Mouse (Mus musculus) granulocyte monocyte progenitor cell, adult 5-6 weeks (primary cell): ENCODE results near the gene Cdcp2. TPM values are rescaled to one million over a fixed set of nuclear protein-coding genes. Genes with fewer than 3 reads are reported as not detected.

Source experiments
- ATAC-seq: replicated peaks from 2 replicates; pipeline ENCODE4 v1.8.0; 2016; ENCODE audit warnings: mild to moderate bottlenecking, moderate TSS enrichment, inconsistent platforms; ENCODE audit not compliant: poor library complexity, severe bottlenecking
- total RNA-seq, 2 experiments: library from RNA; stranded (forward) in 1 of 2; stranded (reverse) in 1 of 2; fragments of 200-712, 200-1000 nt in 1 of 2; fragments of >200 nt in 1 of 2; fragmentation: Nextera tagmentation in 1 of 2; gene quantifications; 2 replicates each; pipeline ENCODE4 v1.2.3; 2014 to 2017

The Cdcp2 gene
- total RNA-seq, 2 experiments from 2014 or later = not detected

DNA sequence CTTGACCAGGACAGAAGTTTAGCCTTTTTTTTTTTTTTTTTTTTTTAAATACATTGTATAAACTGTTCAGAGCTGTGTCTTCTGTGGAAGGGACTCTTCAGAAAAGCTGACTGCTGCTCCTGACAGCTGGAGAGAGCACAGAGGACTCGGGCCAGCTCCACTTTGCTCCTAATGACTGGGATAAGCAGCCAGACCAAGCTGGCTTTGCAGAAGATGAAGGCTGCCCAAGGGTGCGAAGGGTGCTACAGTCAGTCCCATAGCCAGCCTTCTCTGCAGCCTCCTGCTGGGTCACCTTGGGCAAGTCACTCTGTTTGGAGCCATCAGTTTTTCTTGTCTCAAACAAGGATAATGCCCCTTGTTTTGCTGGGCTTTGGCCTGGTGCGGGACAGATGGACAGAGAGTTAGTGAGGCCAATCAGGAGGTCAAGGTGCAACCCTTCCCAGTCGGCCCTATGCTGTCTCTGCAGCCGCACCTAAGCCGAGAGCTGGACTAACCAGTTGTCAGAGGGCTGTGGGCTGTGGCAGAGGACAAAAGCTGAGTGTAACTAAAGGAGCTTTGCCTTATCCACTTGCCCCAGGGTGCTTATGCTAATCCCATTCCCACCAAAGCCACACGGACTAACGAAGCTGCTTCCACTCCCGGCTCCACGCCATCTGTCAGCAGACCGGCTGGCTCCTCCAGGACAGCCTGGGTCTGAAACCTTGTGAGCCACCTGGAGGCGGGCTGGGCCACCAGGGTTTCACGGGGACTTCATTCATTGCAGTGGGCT is 31.4 kb downstream of the Cdcp2 start:
- ATAC-seq = no peak

DNA sequence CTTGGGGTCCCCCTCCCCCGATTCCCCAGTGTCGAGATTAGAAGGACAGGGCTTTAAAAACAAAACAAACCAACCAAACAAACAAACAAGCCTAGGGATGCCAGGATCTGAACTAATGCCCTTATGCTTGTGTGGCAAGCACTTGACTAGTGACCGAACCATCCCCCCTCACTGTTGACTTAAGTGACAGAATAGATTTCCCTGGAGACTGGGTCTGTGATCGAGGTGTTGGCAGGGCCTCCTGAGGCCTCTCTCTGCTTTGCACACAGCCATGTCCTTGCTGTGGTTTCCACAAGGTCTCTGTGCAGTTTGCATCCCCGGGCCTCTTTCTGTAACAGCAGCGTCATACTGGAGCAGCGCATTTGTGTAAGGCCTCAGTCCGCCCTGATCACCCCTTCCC is 32.7 kb downstream of the Cdcp2 start:
- no peak for ATAC-seq

DNA sequence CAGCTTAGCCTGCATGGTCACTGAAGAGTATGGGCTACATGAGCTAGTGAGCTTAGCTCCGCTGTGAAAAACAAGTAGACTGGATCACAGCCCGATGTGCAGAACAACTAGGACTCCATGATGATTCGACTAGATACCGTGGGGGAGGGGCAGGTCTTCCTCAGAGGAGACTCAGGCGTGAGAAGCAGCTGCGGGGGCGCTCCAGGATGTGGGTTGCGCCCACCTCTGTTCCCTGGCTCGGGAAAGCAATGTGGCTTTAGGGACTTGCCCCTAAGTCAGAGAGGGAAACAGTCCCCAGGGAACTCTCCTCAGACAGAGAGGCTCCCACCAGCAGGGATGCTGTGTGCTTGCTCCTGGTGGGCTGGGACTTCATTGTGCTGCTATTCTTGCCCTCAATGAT is 33.8 kb downstream of the Cdcp2 start:
- no peak for ATAC-seq

DNA sequence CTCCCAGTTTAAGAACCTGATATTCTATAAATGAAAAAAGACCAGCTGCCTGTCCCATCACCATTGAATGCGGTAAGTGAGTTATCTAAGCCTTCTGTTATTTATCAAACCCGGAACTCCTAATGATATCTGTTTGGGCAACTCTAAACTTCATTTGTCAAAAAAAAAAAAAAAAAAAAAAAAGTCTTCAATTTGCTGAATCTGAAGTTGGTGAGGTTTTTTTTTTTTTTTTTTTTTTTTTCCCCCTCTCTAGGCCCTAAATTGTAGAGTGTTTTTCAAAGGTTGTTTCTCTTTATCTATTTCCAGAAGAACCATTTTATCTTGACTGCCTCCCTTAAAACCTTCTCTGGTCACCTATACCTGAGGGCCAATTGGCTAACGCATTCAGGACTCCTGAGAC is 38.2 kb downstream of the Cdcp2 start:
- no peak for ATAC-seq

DNA sequence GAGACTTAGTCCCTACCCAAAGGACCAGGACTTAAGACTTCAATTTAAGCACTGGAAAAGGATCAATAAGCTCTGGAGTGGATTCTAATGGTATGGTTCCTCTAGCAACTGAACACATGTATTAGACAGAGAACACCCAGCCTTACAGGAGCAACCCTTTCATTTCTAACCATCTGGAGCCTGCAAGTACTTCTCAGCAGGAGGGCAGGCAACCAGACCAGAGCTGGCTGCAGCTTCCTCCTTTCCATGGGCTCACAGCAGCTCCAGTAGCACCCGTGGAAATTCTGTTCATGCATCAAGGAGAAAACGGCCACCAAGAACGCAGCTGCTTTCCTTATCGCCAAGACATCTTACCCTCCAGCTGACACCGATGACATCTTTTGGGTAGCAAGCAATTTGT is 39.0 kb downstream of the Cdcp2 start:
- no peak for ATAC-seq

DNA sequence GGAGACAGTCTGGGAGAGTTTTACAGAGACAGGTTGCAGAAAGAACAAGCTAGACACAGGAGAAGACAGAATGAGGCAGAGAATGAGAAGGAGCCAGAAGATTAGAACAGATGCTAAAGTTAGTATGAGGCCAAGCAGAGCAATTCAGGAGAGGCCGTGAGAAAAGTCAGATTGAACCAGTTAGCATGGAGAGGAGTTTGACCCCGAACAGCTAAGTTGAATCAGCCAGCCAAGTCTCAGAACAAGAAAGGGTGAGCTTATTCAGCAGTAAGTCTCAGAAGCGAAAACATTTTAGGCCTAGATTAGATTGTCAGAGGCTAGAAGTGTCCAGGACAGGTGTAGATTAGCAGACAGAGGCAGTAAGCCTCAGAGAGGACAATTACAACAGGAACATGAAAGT is 39.8 kb downstream of the Cdcp2 start:
- ATAC-seq = no peak

DNA sequence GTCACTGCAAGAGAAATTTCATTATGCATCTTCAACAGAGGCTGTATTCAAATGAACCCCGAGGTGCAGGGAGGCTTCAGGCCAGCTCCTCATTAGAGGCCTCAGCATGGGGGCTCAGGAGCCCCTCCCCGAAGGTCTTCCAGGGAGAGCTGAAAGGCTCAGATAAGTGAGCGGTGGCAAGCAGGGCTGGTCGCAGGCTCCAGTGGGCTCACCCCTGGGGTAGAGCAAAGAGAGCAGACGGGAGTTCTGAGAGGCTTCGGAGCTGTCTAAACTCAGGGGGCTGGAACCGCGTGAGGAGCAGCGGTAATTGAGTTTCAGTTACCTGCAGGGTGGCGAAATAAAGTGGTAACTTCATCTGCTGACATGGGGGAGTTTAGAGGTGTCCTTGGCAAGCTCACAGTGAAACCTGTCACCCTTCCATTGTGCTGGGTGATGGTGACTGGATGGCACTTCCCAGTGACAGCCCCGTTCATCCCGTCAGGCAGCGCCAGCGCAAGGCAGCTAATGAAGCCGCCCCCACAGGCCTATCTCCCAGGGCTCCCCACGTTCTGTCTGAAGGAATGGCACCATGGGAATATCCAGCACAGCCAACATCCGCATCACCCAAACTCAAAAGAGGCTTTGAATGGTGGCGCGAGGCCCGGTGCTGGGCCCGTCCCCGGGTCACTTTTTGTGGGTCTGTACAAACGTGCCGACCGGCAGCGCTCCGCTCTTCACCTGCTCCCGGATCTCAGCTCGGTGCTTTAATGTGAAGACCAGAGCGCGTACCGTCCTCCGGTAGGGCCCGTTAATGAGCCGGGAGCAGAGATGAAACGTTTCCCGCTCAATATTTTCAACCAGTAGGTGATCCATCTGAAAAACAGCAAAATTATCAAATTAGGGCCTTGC is 42.5 kb downstream of the Cdcp2 start:
- ATAC-seq = no peak

DNA sequence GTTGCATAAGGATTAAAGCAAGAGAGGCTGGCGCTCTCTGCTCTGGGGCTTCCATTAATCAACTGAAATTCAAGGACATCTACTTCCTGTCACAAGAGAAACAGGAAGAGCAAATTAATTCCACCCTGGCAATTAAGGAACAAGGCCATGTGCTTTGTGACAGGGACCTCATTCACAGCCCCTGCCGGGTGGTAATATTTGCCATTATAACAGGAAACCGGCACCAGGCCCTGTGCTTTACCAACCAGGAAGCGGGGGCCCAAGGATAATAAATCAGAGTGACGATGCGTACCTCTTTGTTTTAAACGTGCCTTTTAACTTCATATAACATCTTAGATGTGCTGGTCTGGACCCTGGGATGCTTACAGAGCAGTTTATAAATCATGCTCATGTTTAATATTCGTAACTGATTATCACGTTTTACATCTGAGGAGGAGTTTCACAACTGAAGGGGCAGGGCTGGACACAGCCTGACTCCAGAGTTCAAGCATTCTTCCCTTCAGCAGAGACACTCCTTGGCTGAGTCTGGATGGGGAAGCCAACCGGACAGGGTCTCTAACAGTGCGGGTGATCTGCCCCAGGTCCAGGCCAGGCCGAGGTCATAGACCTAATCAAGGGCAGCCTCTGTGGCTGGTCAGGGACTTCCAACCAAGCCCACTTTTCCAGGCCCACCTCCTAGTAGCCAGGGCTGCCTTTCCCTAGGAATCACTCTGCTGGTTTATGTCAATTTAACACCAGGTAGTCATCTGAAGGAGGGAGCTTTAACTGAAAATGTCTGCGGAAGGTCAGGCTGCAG is 43.3 kb downstream of the Cdcp2 start:
- ATAC-seq = peak; percentile 78

DNA sequence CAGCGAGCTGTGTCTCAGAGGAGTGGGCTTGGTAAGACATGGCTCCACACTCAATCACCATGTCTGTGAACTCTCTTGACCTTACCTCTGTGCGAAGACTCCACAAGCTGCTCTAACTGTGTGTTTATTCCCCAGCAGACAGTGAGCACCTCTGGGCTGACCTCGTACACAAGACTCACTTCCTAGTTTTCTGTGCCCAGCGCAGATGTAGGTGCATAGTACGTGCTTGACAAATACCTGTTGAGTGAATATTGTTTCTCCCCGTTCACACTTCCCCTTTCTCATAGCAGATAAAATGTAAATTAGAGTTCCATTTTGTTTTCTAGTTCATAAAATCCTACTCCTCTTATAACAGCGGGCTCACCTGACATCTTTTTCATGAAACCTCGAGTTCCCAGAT is 46.8 kb downstream of the Cdcp2 start:
- 0 out of 2 replicates have a peak, but pooled peaks have one; percentile 18 for ATAC-seq

DNA sequence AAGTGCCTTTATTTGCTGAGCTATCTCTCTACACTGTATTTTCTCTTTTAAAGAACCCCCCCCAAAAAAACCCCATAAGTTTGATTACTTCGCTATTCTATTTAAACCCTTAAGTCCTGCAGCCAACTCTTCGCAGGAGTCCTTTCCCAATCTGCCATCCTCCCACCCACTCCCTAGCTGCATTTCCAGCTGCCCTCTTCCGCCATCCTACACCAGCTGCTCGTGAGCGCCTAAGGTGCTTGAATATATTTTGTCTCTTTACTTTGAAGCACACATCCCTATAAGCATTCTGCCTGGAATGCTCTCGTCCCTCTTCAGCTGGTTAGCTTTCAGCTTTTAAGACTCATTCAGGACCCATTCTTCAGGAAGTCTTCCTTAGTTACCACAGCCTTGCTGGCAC is 54.3 kb downstream of the Cdcp2 start:
- no peak for ATAC-seq

DNA sequence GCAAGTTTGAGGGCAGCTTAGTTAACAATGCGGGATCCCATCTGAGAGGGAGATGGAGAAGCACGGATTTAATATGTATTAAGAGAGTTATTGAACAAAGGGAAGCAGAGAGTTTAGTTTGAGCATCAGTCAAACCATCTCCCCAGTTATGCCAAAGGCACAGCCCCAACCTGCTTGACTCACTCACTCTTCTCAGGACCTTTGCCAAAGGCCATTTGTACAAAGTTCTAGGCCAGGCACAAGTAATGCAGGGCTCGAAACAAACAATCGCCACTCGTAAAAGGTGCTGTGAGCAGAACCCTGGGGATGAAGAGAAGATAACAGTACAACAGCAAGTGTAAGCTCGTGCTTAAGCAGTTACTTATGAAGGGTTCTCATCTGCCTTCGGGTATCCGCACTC is 55.9 kb downstream of the Cdcp2 start:
- no peak for ATAC-seq

DNA sequence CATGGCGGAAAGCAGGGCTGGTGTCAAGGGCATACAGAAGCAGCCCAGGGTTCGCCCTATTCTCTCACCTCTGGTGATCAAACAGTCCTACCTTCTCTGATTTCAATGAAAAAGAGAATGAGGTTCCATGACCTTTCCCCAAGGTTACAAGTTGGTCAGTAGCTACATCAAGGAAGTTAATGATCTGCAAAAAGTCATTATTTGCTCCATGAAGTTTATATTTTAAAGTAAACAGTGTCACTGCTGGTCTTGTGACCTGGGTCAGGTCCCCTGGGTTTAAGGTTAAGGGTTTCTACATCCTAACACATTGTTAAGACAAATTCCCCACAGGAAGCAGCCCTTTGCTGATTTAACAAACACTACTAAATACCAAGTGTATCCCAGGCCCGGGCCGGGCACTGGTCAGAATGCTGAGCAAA is 60.3 kb downstream of the Cdcp2 start:
- ATAC-seq = no peak

DNA sequence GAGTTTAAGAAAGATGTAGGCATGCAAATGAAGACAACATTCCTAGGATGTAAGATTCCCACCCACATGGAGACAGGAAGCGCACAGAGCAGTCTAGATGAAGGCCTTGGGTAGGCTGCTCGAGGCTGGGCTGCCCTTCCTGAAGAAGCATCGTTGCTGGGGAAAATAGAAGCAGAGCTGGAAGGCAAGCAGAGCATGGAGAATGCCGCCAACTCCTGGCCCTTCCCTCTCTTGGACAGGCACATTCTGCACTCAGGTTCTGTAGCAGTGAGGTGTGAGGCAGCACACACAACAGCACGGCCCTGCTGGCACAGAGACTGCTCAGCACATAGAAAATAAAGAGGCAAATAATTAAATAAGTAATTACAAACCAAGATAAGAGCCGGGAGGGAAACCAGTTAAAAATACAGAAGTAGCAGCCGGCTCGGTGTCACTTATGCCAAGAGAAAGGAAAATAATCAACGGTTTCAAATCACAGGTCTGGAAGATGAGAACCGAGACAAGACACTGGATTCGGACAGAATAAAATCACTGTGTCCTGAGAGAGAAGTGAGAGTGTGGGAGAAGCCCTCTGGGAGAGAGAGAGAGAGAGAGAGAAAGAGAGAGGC is 62.6 kb downstream of the Cdcp2 start:
- no peak for ATAC-seq

DNA sequence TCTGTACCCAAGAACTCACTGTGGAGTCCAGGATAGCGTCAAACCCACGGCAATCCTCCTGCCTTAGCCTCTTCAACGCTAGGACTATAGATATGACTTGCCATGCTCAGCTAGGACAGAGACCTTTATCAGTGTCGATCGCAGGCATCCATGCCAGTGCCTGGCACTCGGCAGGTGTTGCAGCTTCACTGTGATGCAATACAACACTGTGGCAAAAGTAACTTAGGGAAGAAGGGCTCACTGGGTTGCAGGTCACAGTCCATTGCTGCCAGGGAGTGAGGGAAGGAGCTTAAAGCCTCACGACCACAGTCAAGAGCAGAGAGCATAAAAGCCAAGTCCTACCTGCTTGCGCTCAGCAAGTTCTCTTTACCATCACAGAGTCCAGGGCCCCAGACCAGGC is 63.5 kb downstream of the Cdcp2 start:
- ATAC-seq = no peak

Other genes with a start within 250 kb of the Cdcp2 start
- gene Ssbp3, start 186.2 kb upstream of the Cdcp2 start, total RNA-seq (2014; fragmentation: Nextera tagmentation) = 43.2 and 54.1 TPM in 2 replicates
- 12.9 and 19.2 TPM in 2 replicates for gene Ssbp3, start 186.2 kb upstream of the Cdcp2 start, total RNA-seq (2017)
- 78.5 and 105 TPM in 2 replicates for gene Mrpl37, start 30.0 kb upstream of the Cdcp2 start, total RNA-seq (2014; fragmentation: Nextera tagmentation)
- gene Mrpl37, start 30.0 kb upstream of the Cdcp2 start, total RNA-seq (2017) = 56.6 and 61.0 TPM in 2 replicates
- 8.8 and 10.4 TPM in 2 replicates for gene Cyb5rl, start 29.9 kb upstream of the Cdcp2 start, total RNA-seq (2014; fragmentation: Nextera tagmentation)
- 7.2 and 10.9 TPM in 2 replicates for gene Cyb5rl, start 29.9 kb upstream of the Cdcp2 start, total RNA-seq (2017)
- 154 and 171 TPM in 2 replicates for gene Tmem59, start 81.5 kb downstream of the Cdcp2 start, total RNA-seq (2014; fragmentation: Nextera tagmentation)
- gene Tmem59, start 81.5 kb downstream of the Cdcp2 start, total RNA-seq (2017) = 140 and 182 TPM in 2 replicates
- gene Tceanc2, start 82.2 kb downstream of the Cdcp2 start, total RNA-seq (2014; fragmentation: Nextera tagmentation) = 17.6 and 36.5 TPM in 2 replicates
- gene Tceanc2, start 82.2 kb downstream of the Cdcp2 start, total RNA-seq (2017) = 23.3 and 28.8 TPM in 2 replicates
- gene Ldlrad1, start 112.3 kb downstream of the Cdcp2 start, total RNA-seq (2014; fragmentation: Nextera tagmentation) = not detected in 2 replicates
- not detected in 2 replicates for gene Ldlrad1, start 112.3 kb downstream of the Cdcp2 start, total RNA-seq (2017)
- 20.4 and 21.8 TPM in 2 replicates for gene Lrrc42, start 156.6 kb downstream of the Cdcp2 start, total RNA-seq (2014; fragmentation: Nextera tagmentation)
- gene Lrrc42, start 156.6 kb downstream of the Cdcp2 start, total RNA-seq (2017) = 2.5 and 4.7 TPM in 2 replicates
- gene Hspb11, start 156.7 kb downstream of the Cdcp2 start, total RNA-seq (2014; fragmentation: Nextera tagmentation) = 7.8 and 18.0 TPM in 2 replicates
- 7.9 and 14.2 TPM in 2 replicates for gene Hspb11, start 156.7 kb downstream of the Cdcp2 start, total RNA-seq (2017)
- not detected in 2 replicates for gene Dio1, start 210.3 kb downstream of the Cdcp2 start, total RNA-seq (2014; fragmentation: Nextera tagmentation)
- not detected in 2 replicates for gene Dio1, start 210.3 kb downstream of the Cdcp2 start, total RNA-seq (2017)
- gene Yipf1, start 217.5 kb downstream of the Cdcp2 start, total RNA-seq (2014; fragmentation: Nextera tagmentation) = 44.1 and 53.5 TPM in 2 replicates
- gene Yipf1, start 217.5 kb downstream of the Cdcp2 start, total RNA-seq (2017) = 32.0 and 38.8 TPM in 2 replicates